Mouse (Mus musculus): ENCODE results near the gene Zbtb43.
A peak's percentile ranks its signal among the peaks of the same experiment; 100 is the strongest.

The Zbtb43 gene

GRCm38 (mm10) chr2:33468466-33469097, at the start of gene Zbtb43:
Gene Zbtb43 (minus strand): TSS chr2:33468559.
- peak; percentile 93 for DNase-seq

DNA sequence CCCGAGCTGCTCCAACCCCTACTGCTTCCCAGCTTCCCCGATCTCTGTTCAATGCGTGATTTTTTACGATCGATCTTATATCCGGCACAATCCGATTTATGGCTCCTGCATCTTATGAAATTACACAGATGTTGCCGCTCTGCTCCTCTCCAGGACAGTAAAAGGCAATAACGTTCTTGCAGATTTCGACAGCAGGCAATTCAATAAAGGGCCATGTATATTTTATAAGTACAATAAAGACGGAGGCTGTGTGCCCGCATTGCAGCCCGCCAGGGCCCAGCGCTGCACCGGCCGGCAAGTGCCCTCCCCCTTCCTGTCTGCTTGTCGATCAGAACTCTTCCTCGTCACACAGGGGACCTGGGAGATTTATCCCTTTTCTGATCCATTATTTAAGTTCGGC, 47.5 kb upstream of the Zbtb43 start:
- DNase-seq, result no peak

DNA sequence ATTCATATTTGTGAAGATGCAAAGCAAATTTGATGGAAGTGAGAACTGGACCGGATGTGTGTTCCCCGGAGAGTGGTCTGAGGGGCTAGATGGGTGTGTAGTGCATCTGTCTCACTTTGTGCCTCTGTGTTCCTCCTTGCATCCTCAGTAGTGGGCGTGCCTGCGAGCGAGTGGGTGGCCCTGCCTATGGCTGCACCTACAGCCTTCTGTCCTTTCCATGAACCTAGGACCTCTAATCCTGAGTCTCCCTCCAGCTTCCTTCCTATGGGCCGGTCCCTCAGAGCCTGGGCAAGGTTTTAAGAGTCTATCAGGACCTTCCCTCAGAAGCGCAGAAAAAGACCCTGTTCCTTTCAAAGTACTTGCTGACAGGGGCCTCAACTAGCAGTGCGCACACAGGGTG, 47.1 kb upstream of the Zbtb43 start:
- DNase-seq, result no peak

- DNase-seq, result no peak
Measured at GRCm38 (mm10) chr2:33510791-33511190, 42.4 kb upstream of the Zbtb43 start.

GRCm38 (mm10) chr2:33502602-33503001, 34.2 kb upstream of the Zbtb43 start:
- DNase-seq, result no peak

DNA sequence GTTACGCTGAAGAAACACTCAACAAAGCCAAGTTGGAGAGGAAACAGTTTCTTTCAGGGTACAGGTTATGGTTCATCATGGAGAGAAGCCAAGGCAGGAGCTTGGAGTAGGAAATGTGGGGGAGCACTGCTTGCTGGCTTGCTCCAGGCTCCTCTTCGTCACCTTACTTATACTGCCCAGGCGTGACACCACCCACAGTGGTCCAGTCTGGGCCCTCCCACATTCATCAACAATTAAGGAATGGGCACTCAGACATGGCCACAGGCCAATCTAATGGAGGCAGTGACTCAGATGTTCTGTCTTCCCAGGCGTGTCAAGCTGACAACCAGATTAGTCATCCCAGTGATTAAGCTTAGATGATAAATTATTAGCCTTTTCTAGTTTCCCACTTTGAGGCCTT, 29.9 kb upstream of the Zbtb43 start:
- peak; percentile 27 for DNase-seq

DNA sequence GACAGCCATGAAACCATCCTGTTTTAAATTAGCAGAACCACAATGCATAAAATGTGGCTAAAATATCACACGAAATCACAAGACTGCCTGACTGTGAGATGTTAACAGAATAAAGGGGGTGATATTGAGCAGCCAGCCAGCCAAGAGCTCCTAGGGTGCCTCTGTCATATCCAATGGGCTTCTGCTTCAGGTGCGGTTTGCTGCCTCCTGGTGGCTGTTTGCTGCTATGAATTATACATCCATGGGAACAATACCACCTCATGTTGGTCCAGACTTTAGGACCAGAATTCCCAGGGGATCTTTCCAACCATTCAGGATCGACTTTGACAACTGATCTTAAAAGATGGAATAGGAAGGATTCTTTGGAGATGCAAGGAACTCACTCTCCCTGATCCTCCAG, 27.3 kb upstream of the Zbtb43 start:
- no peak for DNase-seq

DNA sequence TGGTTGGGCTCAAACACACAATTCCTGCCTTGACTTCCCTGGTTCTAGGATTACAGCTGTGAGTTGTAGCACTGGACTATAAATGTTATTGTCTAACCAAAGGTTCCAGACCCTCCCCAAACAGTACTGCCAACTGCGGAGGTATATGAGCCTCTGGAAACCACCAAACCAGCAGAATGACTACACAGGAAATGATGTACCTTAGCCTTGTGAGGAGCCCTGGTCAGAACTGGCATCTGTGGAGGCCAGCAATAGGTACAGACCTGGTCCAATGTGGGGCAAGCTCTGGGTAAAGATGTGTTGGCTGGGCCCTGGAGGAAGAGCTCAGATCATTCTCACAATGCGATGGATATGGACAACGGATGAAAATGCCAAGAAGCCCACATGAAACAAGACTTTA, 23.7 kb upstream of the Zbtb43 start:
- DNase-seq, result no peak

DNA sequence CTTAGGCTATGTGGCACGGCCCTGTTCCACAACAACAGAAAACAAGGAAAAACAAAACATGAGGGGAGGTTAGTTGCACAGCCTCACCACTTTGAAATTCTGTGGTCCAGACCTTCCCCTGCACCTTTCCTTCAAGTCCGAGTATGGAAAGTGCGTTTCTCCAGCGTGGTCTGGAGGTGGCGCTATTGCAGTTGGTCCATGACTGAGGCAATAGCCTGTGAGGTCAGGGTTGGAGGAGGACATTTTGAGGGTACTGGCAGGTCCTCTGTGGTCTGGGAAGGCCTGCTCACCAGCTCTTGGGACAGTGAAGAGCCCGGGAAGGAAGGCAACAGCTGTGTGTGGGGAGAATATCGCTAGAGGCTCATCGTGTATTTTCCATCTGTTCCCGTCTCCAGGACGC, 21.2 kb upstream of the Zbtb43 start:
- no peak for DNase-seq

DNA sequence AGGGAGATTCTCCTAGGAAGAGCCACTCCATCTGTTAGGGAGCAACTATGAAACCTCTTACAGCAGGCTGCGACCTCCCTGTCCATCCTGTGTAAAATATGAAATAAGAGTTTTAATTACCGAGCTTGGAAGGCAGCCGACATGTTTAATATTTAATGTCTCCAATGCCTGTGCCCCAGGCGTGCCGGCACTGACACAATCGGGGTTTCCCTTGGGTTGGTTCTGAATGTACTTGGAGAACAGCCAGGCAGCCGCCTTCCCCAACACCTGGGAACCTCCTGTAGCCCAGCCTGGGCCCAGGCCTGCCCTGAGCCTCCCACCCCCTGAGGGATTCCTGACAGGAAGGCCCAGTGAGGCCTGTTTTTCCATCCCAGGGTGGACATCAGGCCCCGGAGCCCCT, 19.0 kb upstream of the Zbtb43 start:
- no peak for DNase-seq

DNA sequence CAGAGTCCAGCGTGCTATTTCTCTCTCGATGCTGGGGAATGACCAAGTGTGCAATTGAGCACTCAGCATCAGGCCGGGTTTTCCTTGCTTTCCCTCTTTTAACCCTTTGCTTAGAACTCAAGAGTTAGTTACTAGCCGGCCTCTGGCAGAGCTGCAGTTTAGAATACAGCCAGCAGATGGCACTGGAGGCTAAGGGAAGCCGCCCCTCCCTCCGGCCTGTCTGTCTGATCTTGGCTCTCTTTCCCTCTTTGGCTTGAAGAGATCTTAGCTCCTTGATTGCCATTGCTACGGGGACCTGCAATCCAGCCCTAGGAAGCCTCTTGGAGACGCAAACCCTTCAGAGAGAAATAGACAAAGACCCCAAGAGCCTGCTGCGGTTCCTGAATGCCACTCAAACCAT, 18.5 kb upstream of the Zbtb43 start:
- peak; percentile 77 for DNase-seq

GRCm38 (mm10) chr2:33477961-33478755, 9.8 kb upstream of the Zbtb43 start:
- no peak for DNase-seq

GRCm38 (mm10) chr2:33475961-33476360, 7.6 kb upstream of the Zbtb43 start:
- DNase-seq, result no peak

GRCm38 (mm10) chr2:33467546-33468465, 553 bp downstream of the Zbtb43 start:
- no peak for DNase-seq

GRCm38 (mm10) chr2:33465966-33466365, 2.4 kb downstream of the Zbtb43 start:
- no peak for DNase-seq

DNA sequence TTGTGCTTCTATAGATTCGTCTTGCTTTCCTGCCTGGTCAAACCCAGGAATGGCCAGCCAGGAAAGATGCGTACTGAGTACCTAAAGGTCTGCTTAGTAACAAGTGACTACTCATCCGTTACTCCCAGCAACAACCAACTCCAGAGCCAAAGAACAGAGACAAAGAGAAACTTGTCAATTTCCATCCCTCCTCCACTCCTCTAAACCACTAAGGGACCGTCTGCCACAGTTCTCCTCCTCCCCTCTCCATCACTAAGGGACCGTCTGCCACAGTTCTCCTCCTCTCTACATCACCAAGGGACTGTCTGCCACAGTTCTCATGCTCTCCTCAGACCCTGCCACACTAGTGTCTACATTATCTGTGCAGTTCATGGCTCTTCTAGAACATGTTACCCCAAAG, 3.1 kb downstream of the Zbtb43 start:
- no peak for DNase-seq

DNA sequence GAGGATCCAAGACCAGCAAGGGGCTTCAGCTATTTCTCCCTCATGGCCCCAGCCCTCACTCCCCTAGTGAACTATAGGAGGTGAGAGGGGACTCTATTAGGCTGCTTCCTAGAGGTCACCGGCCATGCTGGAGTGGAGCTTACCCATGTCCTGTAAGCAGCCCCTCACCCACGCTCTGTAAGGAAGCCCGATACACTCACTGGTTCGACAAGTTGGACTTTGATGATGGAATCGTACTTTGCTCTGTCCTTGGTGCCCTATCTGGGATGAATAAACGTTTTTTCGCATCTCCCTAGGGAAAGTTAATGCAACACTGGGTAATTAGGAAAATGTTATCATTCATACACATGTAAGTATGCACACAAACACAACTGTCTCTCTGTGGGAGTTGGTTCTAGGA, 6.3 kb downstream of the Zbtb43 start:
- DNase-seq, result no peak

DNA sequence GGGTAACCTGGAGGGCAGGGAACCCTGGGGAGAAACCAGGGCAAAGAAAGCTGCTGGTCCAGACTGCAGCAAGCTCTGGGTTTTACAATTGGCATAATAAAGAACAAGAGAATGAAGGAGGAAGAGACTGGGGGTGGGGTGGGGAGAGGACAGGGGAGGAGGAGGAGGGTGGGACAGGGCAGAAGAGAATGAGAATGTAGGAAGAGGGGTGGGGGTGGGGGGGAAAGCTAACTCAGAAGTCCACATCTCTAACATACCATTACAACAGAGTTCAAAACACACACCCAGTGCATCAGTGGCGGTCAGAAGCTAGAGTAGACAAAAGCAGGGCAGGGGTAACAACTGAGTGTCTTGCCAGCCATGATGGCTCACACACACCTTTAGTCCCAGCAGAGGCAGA, 7.3 kb downstream of the Zbtb43 start:
- no peak for DNase-seq

GRCm38 (mm10) chr2:33459660-33460059, 8.7 kb downstream of the Zbtb43 start:
- DNase-seq, result no peak

DNA sequence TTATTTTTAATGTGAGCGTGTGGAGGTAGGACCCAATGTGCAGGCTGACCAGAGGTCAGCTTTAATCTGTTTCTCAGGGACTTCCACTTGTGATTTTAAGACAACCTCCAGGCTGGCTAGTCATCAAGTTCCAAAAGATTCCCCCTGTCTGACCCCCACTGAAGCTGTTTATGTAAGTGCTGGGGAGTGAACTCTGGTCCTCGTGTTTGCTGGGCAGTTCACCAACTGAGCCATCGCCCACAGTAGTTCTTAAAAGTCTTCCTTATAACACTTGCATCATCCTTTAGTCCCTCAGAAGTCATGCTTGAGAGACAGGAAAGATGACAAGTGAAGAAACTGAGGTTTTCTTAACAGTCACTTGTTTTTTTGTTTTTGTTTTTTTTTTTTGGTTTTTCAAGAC, 11.7 kb downstream of the Zbtb43 start:
- DNase-seq, result no peak

DNA sequence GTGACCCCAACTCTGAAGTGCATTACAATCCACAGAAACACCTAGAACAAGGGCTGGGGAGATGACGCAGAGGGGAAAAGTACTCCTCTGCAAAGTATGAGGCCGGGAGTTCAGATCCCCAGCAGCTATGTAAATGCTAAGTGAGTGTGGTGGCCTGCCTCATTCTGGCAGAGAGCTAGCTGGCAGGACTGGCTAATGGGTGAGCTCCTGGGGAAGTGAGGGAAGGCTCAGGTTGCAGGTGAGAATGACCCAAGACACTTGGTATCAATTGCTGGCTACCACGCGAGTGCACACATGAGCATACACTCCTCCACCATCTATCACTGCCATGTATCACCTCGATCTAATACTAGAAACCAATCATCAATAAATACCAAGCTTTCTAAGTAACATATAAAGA, 12.1 kb downstream of the Zbtb43 start:
- DNase-seq, result no peak

DNA sequence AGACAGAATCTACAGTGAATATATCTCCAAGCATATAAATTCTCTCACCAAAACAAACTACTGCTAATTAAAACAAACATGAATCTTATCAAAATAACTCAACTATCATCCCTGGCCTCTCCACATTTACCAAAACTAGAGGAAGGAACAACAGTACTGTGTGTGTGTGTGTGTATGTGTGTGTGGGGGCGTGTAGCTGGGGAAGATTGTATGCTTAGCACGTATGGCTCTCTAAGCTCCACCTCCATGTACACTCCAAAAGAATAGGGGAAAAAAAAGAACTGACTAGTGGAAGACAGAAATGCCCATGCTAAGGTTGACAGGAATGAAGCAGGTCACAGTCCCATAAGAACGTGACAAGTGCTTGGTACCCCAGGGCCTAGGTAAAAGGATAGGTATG, 13.0 kb downstream of the Zbtb43 start:
- DNase-seq, result no peak

DNA sequence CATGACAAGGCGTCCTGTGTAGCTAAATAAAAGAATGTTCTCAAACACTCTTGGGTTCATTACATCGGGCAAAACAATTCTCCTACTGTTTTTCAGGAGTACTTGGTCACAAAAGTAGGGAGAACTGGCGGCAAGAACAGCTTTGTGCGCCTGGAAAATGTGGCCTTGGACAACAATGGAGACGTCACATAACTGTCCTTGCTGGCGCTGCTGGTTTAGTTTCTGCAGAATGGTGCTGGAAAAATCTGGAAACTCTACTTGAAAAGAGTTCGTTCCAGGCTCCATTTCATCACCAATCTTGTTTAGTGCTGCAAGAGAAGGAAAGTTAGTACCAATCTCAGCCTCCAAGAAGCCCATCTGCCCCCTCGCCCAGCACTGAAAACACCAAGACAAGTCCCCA, 13.5 kb downstream of the Zbtb43 start:
- DNase-seq, result no peak

DNA sequence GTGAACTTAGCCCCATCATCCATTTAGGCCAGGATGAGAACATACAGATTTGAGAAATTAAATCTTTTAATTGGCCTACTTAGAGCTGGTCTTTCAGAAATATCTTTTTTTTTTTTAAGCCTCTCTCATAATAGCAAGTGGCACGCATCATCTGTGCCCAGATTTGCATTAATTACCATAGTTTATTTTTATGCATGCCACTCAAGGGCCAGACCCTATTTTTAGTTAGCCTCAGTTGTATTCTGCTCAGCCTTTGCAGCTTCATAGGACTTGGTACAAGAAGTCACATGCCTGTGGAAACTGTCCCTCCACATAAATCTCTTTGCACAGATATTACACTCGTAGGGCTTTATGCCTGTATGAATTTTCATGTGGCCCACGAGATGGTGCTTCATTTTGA, 14.9 kb downstream of the Zbtb43 start:
- DNase-seq, result no peak
